Mouse (Mus musculus): ENCODE results near the gene Prkce.

- TF ChIP-seq POLR2A (IDR thresholded peaks at IDR 0.05; ENCODE audit: insufficient read length, low read depth) (no peak), CEBPB (IDR thresholded peaks at IDR 0.05; ENCODE audit: insufficient read depth, poor library complexity, severe bottlenecking) (no peak), TCF12 (IDR thresholded peaks at IDR 0.05; ENCODE audit: insufficient read depth, poor library complexity, severe bottlenecking) (no peak), USF1 (IDR thresholded peaks at IDR 0.05; ENCODE audit: low read depth) (no peak), E2F4 (IDR thresholded peaks at IDR 0.05; ENCODE audit: insufficient read depth) (no peak), TCF3 (IDR thresholded peaks at IDR 0.05; ENCODE audit: insufficient read length, low read depth) (no peak), MYOG (IDR thresholded peaks at IDR 0.05; ENCODE audit: control insufficient read depth in 1 of 3, insufficient read depth in 1 of 3, insufficient read length in 2 of 3, low read depth in 2 of 3) (no peak), POLR2AphosphoS2 (IDR thresholded peaks at IDR 0.05; ENCODE audit: insufficient read length, low read depth) (no peak), MAX (IDR thresholded peaks at IDR 0.05; ENCODE audit: low read depth) (no peak), MYOD1 (IDR thresholded peaks at IDR 0.05; ENCODE audit: control insufficient read depth in 1 of 3, insufficient read length in 2 of 3, low read depth in 2 of 3) (peak in 1 of 3 experiments; percentile 9), REST (IDR thresholded peaks at IDR 0.05; ENCODE audit: insufficient read depth, insufficient read length) (no peak), SRF (IDR thresholded peaks at IDR 0.05; ENCODE audit: control insufficient read depth, insufficient read length, low read depth) (no peak)
Observed at GRCm38 (mm10) chr17:86266051-86266450, 98.5 kb downstream of the Prkce start.
